Mouse (Mus musculus) retina, postnatal 7 days (tissue): ENCODE measurements around the gene Agap1.

ENCODE experiments used
- DNase-seq: peaks from one replicate; pipeline ENCODE4 v3.0.0-alpha.2; 2012; ENCODE audit warnings: low read depth, low spot score

The Agap1 gene

DNA sequence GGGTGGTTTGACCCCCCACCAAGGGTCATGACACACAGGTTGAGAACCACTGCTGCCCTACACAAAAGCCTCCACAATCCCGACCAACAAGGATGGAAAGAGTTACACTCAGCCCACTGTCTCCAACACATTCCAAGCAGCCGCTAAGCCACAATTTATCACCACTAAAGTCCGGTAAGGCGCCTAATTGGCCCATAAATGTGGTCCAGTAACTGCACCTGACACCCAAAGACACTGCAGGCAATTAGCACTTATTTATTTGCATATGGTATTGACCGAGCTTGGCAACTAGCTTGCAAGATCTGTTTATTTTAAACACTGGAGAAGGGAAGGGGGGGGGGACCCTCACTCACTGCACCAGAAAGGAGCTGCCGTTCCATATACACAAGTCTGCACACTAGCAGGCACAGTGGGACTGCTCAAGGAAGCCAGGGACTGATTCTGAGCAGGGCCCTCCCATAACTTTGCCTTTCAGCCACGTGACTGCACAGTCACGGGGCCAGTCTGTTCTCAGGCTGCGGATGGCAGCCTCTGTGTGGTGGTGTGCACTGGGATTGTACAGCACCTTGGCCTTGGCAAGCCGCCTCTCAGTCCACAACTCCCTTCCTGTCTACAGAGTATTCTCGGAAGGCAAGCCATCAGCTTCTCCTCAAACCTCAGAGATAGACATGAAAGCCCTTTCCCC, 445.3 kb downstream of the Agap1 start:
- DNase-seq: no peak

DNA sequence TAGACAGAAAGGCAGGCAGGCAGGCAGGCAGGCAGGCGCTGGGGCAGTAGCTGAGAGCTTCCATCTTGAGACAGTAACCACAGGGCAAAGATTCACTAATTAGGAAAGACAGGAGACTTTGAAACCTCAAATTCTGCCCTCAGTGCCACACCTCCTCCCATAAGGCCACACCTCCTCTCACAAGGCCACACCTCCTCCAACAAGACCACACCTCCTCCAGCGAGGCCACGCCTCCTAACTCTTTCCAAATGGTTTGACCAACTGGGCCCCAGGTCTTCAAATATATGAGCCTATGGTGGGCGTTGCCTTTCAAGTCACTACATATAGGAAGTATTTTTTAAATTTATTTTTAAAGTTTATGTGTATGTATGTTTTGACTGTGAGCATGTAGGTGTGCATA, 446.8 kb downstream of the Agap1 start:
- DNase-seq: no peak

DNA sequence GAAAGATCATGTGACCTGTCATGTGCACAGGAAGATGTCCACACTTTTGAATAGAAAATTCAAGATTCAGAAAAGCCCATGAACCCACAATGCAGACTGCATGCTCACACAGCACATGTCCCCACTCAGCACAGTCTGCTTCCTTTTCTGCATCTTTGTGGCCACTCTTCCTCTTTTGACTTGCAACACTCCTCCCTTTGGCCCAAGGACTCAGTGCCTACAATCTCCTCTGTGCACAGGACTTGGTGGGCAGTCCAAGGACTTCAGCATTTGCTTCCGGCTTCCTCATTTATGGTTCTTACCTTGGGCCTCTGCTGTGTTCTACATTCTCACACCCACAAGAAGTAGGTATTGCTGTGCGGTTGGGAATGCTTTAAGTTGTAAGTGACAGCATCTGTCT, 447.6 kb downstream of the Agap1 start:
- DNase-seq: no peak

DNA sequence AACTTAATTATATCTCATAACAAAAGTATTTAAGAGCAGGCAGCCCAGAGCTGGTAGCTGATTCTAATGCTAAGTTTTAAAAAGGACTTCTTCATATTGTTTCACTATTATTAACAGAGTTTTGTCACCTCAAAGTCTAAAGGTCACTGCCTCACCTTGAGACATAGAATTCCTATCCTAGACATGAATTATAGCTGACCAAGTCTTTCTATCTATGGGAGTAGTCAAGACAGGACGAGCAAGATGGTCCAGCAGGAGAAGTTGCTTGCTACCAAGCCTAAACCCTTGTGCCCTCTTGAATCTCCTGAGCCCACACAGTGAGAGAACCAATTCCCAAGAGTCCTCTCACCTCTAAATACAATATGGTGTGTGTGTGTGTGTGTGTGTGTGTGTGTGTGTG, 448.0 kb downstream of the Agap1 start:
- no peak for DNase-seq

DNA sequence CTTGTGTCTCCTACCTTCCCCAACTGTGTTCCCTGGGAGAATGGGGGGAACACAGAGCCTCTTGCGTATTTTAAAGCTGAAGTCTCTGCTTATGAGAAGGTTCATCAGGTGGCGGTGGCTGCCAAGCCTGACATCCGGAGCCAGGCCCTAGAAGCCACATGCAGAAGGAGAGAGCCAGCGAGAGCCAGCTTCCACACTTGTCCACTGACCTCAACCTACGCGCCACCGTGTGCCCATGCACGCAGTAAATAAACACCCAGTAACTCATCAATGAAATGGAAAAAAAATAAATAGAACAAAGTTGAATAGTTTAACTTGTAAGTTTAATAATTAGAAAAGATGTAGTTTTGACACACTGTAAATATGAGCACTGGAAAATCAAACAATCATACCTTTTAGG, 455.2 kb downstream of the Agap1 start:
- DNase-seq: no peak

DNA sequence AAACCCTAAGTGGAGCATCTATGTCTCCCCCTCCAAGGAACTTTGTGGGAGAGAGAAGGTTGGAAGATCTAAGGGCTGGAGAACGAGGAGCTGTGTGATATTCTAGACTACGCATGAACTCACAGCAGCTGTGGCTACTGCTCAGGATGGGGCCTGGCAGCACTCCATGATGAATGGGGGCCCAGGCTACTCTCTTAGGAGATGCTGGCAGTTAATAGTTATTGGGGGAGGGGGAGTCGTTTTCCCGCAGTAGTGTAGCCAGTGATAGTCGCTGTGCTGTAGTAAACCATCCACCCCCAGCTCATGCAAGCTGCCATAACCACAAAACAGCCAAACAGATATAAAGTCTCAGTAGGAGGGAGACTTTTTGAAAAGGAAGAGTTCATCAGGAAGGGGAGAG, 457.8 kb downstream of the Agap1 start:
- DNase-seq: no peak

DNA sequence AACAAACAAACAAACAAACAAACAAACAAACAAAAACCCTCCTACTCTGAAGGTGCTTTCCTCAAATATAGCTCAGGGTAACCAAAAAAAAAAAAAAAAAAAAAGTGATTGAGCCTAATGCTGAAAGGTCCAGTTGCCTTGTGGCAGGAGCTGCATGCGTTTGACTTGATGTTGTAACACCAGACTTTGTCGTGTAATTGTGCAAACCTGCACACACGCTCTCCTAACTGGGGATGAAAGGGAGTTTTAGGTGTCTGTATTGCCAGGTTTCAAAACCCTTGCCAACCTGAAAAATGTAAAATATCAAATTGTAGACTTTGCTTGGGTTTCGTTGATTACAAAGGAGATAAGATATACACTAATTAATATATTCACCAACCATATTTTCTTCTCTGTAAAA, 459.0 kb downstream of the Agap1 start:
- DNase-seq: no peak

DNA sequence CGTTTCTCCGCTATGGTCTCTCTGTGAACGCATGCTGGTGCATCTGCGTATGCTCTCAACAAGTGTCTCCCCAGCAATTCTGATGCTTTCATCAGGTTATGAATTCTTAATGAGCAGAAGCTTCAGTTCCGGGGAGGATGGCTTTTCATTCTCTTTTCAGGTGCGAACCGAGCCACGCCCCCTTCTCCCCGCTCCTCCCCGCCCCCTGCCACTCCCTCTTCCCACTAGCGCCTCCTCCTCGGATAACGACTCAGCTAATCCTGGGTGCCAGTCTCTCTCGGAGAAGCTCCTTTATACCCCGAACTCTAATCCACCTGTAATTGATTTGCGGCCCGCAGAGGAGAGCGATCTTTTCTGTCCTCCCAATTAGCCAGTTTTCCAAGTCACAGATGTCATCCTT, 463.5 kb downstream of the Agap1 start:
- DNase-seq: no peak

DNA sequence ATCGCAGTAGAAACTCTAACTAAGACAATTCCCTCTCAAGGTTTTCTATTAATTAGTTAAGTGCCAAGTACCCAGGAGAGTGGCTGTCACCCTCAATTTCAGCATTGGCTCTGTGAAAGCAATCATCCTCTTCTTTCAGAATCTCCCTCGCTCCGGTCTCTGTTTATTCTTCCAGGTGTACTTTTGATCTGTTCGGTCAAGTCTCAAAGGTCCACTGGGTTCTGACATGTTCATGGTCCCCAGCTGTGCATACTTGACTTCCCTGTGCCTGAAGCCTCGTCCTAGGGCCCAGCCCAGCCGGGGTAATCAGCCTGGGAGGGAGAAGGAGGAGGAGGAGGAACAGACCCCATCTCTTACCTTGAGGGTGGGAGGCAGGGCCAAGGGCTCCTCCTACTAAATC, 464.6 kb downstream of the Agap1 start:
- no peak for DNase-seq

DNA sequence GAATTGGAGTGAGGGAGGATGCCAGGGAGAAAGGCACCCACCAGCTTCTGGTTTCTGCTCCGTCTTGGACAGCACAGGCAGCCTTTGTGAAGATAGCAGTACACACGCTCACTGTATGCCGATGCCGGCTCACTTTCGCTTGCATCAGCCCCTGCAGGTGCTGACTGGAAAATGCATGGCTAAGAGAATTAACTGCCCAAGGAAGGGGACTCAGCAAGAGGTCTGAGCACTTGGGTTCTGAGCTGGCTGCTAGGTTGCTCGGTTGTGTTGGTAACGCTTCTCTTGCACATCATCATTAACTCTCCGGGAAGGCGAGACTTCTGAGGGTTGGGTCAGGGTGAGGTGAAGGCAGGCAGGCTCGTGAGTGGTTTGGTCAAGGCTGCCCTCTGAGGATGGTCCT, 467.2 kb downstream of the Agap1 start:
- DNase-seq: no peak

DNA sequence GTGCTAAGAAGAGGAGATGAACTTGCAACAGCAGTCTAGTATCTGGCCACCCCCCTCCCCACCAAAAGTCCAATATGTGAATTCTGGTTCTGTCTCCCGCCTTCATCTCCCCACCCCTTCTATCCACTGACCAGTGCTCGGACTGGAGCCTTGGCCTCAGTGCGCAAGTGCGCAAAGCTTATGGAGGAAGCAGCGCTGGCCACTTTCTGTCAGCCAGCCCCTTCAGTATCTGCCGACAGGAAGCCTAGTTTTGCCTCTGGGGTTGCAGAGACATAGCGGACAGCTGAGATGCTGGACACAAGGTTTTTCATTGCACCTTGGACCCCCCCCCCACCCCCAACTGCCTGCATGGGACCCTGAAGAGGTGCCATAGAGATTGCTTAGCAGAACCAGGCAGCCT, 467.7 kb downstream of the Agap1 start:
- no peak for DNase-seq

DNA sequence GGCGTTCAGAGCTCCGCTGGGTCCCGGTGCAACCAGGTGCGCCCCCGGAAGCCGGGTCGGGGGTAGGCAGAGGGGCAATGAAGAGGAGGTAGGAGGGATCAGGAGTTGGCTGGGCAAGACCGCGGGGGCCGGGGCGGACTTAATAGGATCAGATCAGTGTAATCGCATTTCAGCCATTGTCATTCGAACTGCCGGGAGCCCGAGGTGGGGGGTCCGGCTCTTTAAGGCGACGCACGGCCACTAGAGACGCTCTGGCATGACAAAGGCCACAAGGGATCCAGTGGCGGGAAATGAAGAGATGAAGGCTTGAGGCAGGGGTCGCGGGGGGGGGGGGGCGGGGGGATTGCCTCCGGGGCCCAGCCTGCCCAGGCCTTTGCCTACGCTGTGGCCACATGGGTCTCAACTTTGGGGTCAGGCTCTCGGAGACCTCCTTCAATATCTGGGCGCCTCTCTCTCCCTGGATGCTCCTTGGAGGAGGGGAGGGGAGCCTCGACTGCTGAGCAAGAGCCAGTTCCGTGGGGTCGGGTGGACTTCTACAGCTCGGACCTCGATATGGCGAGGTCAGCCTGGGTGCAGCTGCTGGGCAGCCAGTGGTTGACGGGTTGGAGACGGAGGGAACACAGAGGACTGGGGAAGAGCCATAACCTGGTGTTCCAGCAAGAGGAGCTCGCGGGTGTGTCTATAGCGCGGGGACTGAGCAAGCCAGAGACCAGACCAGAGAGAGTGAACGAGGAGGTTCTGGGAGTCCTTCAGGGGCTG, 468.5 kb downstream of the Agap1 start:
- peak; percentile 81 for DNase-seq

DNA sequence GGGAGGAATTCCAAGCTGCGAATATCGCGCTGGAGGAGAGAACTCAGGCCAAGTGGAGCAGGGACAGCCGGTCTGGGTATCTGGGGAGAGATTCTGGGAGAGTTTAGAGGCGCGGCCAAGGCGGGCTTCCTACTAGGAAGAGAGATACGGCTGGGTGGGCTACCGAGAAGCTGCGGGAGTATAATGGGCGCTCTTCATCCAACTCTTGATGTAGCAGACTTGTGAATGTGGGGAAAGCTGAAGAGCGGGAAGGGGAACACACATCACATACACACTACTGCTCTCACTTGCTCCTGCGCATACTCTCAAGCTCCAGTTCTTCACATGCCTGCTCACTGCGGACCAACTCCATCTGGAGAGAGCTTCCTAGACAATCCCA, 469.0 kb downstream of the Agap1 start:
- DNase-seq: no peak

DNA sequence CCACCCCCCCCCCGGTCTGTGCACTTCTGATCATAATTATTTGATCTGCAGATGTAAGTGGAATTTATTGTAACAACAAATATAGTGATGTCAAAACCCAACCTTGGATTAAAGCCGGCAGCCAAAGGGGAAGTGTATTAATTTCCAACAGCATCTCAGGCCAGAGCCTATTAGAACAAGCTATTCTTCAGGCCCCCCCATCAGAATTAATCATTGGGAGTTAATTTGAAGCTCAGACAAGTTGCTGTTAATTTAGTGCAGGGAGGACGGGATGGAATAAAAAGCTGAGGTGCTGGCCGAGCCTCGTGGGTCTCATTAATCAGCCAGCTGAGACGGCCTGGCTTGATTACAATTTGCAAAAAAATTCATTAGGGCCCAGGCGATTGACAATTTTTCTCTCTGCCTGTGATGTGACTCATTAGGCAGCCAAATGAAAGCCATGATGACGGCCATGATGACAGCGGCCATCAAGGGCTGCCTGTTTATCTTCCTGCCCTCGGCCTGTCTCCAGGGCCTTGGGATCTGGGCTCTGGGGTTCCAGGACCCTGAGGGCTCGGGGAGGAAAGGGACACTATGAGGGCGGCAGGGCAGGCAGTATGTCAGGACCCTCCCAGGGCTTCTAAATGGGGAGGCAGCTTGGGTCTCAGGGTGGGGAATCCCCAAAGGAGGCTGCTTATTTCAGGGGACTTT, 471.0 kb downstream of the Agap1 start:
- no peak for DNase-seq

DNA sequence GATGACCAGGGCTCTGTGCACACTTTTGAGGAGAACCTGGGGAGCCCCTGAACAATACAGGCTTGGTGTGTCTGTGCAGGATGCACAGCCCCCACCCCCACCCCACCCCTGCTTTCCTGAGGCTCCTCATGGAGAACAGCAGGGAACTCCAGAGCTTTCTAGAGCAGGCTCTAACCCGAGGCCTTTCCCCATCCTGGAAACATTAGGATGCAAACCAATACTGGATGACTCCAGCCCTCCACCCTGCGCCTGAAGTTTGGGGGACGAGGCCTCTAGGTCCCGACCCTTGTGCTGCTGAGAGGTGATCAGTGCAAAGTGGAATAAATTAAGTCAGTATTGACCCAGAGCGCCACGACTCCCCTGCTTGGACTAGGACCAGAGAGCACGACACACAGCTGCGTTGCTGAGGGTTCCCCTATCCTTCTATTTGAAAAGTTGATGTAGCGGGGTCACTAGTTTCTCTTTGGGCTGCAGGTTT, 472.0 kb downstream of the Agap1 start:
- DNase-seq: no peak

DNA sequence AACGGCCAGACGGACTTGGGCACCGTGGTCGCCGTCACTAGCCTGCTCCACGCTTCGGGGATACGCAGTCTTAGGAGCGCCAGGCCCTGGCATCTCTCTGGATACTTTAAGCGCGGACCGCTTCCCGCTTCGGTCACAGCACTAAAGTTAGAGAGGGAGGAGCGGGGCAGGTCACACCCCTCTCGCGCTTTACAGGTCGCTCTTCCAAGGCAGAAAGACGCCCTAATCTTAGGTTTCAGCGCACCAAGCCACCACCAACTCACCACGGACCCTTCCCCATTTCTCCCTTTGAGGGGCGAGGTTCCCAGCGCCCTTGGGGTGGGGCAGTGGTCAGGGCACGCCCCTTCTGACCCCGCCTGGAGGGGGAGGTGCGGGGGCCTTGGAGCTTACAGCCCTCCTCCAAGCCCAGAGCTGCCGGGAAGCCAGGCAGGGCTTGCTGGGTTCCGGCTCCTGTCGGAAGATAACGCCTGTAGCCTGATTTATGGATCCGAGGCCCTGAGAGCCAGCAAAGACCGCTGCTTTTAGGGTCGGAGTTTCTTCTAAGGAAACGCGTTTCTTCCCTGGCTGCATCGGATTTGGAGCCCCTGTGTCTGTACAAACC, 472.6 kb downstream of the Agap1 start:
- DNase-seq: no peak

DNA sequence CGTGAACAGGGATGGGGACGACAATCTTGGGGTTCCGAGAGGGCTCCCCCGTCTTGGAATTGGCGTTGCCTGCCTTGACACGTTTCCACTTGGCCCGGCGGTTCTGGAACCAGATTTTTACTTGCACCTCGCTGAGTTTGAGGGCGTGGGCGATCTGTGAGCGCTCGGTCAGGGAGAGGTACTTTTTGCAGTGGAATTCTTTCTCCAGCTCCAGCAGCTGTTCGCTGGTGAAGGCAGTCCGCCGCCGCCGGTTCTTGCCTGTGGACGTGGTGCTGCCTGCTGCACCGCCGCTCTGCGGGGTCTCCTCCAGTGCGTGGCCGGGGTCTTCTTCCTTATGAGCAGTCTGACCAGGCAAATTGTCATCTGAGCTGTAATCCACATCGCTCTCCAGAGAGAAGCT, 474.1 kb downstream of the Agap1 start:
- DNase-seq: no peak

DNA sequence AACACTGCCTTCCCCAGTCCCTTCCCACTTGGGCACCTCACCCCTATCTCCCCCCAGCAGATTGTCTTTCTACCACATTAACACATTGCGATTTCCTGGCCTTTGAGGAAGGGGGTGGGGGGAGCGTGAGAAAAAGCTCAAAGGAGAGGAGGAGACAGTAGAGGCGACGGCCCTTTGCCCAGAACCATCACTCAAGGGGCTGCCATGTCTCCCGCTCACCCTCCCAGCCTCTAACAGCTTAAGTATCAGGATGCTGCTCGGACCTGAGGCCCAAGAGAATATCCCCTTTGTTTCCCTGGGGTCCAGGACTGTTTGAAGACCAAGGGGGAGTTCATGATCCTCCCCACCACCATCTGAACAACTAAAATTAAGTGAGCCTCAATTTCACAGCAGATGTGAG, 474.6 kb downstream of the Agap1 start:
- no peak for DNase-seq

DNA sequence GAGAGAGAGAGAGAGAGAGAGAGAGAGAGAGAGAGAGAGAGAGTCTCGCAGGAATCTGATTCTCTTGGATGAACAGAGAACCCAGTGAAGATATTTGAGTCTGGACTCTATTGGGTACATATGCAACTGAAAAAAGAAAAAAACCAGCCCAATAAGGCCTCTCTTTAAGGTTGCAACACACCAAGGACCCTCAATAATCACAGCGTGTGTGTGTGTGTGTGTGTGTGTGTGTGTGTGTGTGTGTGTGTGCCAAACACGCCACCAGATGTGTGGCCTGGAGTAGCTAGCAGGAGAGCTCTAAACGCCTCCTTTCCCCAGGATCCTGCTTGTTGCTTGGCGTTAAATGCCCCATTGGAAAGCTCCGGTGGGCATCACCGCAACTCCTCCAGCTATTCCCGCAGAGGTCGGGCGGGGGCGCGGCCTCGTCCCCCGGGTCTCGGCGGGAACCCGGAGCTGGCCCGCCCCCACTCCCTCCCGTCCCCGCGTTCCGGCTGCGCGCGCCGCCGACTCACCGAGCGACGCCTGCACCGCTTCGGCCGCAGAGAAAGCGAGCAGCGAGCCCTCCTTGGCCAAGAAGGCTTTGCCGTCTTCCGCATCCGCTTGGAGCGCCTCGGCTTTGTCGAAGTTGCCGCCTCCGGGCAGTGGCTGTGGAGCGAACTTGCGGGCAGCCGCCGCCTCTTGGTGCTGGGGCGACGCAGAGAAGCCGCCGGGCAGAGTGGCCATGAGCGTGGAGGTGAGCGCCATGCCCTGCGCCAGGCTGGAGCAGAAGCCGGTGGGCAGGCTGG, 475.3 kb downstream of the Agap1 start:
- DNase-seq: no peak

DNA sequence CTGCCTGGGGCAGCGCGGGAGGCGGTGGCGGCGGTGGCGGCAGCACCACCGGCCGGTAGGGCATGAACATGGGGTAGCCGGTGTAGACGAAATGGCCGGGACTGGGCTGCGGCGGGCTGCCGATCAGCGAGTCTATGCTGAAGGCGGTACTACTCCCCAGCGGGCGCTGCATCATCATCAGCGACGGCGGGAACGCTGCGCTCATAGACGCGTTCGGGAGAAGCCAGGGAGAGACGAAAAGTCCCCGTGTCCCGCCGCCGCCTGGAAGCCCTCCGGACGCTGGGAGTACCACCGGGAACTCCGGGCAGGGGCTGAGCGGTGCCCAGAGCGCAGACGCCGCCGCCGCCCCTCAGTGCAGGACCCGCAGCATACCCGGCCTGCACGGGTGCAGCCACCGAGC, 475.9 kb downstream of the Agap1 start:
- DNase-seq: no peak

DNA sequence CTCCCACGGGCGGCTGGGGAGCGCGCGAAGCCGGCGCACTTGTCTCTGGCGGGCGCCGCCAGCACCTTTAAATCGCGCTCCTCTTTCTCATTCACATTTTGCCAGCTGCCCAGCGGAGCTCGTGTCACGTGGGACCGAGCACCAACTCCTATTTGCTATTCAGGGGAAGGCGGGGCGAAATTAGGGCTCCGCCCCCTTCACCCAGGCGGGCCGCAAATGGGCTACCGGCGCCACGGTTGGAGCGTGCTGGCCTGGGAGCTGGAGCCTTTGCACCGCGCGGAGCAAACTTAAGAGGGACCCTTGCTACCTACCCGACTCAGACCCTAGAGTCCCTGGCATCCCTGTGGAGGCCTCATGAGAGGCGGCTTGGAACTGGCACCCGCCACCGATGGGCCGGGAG, 476.5 kb downstream of the Agap1 start, which contains the start of gene Gbx2:
Gbx2 (minus strand) TSS at position 60 of the 400 bp plus-strand sequence.
- no peak for DNase-seq

DNA sequence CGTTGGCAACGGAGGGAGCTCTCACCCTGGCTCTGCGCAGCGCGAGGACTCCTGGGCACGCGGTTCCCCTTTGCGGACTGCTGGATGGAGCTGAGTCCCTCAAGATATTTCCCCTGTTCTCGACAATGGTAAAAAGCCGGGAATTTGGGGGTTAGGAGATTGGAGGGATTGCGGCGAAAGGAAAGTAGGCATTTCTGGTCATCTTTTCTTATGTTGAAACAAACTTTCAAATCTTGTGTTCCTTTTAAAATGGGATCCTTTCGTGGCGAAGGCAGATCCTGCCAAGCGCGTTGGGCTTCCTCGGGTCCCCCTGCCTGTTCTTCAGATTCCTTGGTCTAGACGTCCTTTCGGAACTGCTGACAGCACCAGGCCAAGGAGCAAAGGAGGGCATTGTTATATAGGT, 477.4 kb downstream of the Agap1 start:
- DNase-seq: no peak
